Mouse (Mus musculus) thymus, postnatal 0 days (tissue): ENCODE data around the gene Zfp750. TPM values are rescaled to one million over a fixed set of nuclear protein-coding genes. Genes with fewer than 3 reads are reported as not detected.
A peak's percentile ranks its signal among the peaks of the same experiment; 100 is the strongest.

Experiments used
- DNase-seq: peaks from one replicate; pipeline ENCODE4 v3.0.0-alpha.2; 2015; ENCODE audit warnings: low spot score
- polyA plus RNA-seq: library from polyadenylated mRNA; unstranded; fragments of >200 nt; fragmentation: Nextera tagmentation; extraction: Ambion mirVana; gene quantifications from 2 replicates; pipeline ENCODE4 v1.2.1, GENCODE M21; 2015

Gene Zfp750
- polyA plus RNA-seq, 1 experiment from 2014 or later = 1.1 TPM

DNA sequence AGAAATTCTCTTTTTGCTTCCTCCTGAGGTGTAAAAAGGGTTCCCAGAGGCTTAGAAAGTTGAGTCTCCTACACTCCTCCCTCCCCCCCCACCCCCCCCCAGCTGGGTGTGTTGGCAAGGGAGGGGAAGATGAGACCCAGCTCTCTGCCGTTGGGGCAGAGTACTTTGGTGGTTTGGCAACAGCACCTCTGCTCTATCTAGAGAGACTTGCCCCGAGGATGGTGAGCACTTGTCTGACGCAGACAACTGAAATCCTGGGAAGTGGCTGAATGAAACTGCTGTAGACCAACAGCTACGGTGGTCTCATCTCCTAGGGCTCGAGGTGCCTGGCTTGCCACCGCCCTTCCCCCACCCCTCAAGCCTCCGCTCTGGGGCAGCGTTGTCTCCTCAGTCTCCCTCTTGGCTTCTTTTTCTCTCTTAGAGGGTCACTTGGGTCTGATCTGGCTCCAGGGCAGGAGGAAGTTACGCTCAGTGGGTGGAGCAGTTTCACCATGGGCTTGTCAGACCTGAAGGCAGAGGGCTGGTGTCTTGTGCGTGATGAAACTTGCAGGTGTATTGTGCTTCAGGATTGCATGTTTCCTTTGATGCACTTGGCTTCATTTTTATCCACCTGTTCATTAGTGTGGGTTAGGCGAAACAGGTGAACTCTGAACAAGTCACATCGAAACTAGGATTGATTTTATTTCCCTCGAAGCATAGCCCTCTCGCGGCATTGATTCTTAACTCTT, 39.5 kb downstream of the Zfp750 start:
- no peak for DNase-seq

DNA sequence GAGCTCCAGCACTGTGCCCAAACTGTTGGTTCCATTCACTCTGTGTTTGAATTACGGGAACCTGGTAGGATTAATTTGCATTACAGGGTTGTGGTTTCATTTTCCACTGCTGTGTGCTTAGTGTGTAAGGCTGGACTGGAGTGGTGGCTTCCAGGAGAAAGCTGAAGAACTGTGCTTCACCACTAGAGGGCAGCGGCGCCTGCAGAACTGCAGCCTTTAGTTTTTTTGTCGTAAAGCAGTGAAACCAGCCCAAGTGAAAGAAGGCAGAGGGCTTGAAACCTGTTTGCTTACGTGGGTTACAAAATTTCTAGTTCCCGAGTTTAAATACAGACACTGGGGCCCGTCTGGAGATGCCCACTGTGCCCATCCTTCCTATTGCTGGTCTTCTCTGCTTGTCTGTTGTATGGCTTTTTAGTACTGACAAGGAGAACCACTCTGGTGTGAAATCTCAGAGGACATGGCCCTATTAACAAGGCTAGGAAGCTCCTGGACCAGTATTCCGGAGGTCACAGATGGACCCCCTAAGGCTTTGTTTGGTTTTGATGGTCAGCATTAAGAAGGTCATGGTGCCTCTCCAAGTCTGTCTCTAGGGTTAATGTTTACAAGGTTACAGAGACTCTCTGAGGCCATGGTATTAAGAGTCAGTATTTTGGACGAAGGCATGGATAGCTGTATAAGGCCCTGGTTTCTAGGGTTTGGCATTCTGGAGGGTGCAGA, 43.3 kb downstream of the Zfp750 start:
- DNase-seq = peak; percentile 79

DNA sequence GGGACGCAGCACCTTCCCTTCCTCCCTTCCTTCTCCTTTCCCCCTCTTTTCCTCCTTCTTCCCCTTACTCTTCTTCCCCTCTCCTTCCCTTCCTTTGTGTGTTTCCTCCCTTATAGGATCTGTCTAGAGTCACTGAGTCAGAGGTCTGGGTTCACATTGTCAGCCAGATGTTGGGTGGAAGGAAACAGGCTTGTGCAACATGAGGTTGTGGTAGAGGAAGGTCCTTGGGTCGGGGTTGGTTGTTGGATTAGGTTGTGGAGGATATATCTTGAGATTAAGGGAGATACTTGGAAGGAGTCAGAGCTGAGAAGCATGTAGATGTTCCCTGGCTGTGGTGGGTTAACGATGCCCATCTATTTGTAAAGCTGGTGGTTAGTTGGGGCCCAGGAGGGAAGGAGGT, 44.3 kb downstream of the Zfp750 start:
- DNase-seq = no peak

DNA sequence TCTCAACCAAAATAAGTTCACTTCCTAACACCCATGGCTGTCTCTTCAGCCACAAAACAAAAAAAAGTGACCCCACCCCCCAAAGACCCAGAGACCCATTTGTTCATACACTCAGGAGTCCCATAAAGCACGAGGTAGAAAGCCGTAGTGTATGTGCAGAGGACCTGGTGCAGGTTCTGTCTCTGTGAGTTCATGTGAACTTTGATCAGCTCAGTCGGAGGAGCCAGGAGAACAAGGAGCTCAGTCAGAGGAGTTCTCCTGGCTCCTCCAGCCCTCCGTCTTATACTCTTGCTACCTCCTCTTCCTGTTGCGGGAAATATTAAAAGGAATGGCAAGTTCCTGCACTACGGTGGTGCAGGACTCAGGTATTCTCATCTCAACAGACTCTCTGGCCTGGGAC, 51.7 kb downstream of the Zfp750 start:
- DNase-seq = no peak

Other genes with a start within 250 kb of the Zfp750 start
- gene Wdr45b, start 164.9 kb downstream of the Zfp750 start, polyA plus RNA-seq = 57.6 and 58.9 TPM in 2 replicates
- 0.64 and 1.0 TPM in 2 replicates for gene Rab40b, start 131.1 kb downstream of the Zfp750 start, polyA plus RNA-seq
- gene Fn3krp, start 97.9 kb downstream of the Zfp750 start, polyA plus RNA-seq = 7.4 and 7.8 TPM in 2 replicates
- gene Fn3k, start 84.4 kb downstream of the Zfp750 start, polyA plus RNA-seq = 6.8 and 6.9 TPM in 2 replicates
- gene Tbcd, start 67.4 kb downstream of the Zfp750 start, polyA plus RNA-seq = 45.5 and 51.7 TPM in 2 replicates
- gene B3gntl1, start 153.8 kb upstream of the Zfp750 start, polyA plus RNA-seq = 3.7 and 4.4 TPM in 2 replicates
- gene Metrnl, start 182.2 kb upstream of the Zfp750 start, polyA plus RNA-seq = 6.6 and 7.0 TPM in 2 replicates